Mouse (Mus musculus) heart, adult 2 months (tissue): ENCODE measurements around the gene Gfi1b.

ENCODE experiments used
- CTCF ChIP-seq: fragments of 200-600 bp; IDR thresholded peaks from 2 replicates; pipeline ENCODE4 v1.8.1; 2022; ENCODE audit warnings: antibody characterized with exemption, mild to moderate bottlenecking, moderate library complexity
- POLR2A ChIP-seq: fragments of 200-500 bp; IDR thresholded peaks from 2 replicates; pipeline ENCODE4 v1.6.1; 2011; ENCODE audit warnings: mild to moderate bottlenecking, low read depth, low read length, control low read depth; ENCODE audit not compliant: insufficient read depth

- TF ChIP-seq POLR2A (no peak), CTCF (peak; percentile 60)
Observed at GRCm38 (mm10) chr2:28654295-28654694, 32.5 kb upstream of the Gfi1b start.
